Mouse (Mus musculus): ENCODE results near the gene Mettl8. TPM values are rescaled to one million over a fixed set of nuclear protein-coding genes. Genes with fewer than 3 reads are reported as not detected.

Gene Mettl8
- polyA plus RNA-seq, 1 experiment from 2014 or later, result 15.4 TPM

- H3K4me1 ChIP-seq (replicated peaks; ENCODE audit: control insufficient read depth, insufficient read depth, low read length), result no peaks in the 10 kb centered on the region
- WGBS, result 64% methylated on average over 7 of the region's 7 CpGs
- H3K9ac ChIP-seq (ENCODE audit: low read length), result no peak overlapping the region
- H3K27ac ChIP-seq (ENCODE audit: low read length), result no peak overlapping the region
- H3K4me3 ChIP-seq (ENCODE audit: low read length), result no peak overlapping the region
- no peaks in the 10 kb centered on the region for H3K27me3 ChIP-seq (ENCODE audit: control insufficient read depth, insufficient read depth, low read depth, low read length)
- H3K9me3 ChIP-seq (ENCODE audit: control insufficient read depth, low read length), result no peaks in the 10 kb centered on the region
- H3K4me2 ChIP-seq (ENCODE audit: low read depth, low read length), result no peak overlapping the region
- no peak for ATAC-seq (ENCODE audit: low read depth)
- H3K36me3 ChIP-seq (ENCODE audit: control insufficient read depth, insufficient read depth, low read length), result no peaks in the 10 kb centered on the region
Measured at GRCm38 (mm10) chr2:70959337-70959736, 96.0 kb downstream of the Mettl8 start.

DNA sequence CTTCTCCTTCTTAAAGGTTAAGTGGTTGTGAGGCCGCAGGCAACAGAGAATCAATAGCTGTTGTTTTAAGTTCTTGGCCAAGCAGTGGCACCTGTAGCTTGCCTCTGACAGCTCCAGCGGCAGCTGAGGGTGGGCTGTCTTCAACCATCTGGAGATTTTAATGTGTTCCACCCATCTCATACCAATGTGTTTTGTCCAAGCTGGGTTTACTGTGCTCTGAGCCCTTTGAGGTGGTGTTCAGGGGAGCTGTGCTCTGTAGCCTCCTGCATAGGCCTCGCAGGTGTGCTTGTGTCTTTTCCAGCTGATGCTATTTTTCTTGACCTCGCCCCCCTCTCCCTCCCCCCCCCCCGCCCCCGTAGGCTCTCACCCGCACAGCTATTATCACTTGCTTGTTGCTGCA is 96.8 kb downstream of the Mettl8 start:
- Histone ChIP-seq H3K9me3 (ENCODE audit: control insufficient read depth, low read length) (no peaks in the 10 kb centered on the region), H3K27ac (ENCODE audit: low read length) (no peak overlapping the region), H3K9ac (ENCODE audit: low read length) (no peak overlapping the region), H3K27me3 (ENCODE audit: control insufficient read depth, insufficient read depth, low read depth, low read length) (no peaks in the 10 kb centered on the region), H3K4me1 (replicated peaks; ENCODE audit: control insufficient read depth, insufficient read depth, low read length) (no peaks in the 10 kb centered on the region), H3K4me2 (ENCODE audit: low read depth, low read length) (no peak overlapping the region), H3K4me3 (ENCODE audit: low read length) (no peak overlapping the region), H3K36me3 (ENCODE audit: control insufficient read depth, insufficient read depth, low read length) (no peaks in the 10 kb centered on the region)
- 75% methylated on average over 6 of the region's 7 CpGs for WGBS
- no peak for ATAC-seq (ENCODE audit: low read depth)

DNA sequence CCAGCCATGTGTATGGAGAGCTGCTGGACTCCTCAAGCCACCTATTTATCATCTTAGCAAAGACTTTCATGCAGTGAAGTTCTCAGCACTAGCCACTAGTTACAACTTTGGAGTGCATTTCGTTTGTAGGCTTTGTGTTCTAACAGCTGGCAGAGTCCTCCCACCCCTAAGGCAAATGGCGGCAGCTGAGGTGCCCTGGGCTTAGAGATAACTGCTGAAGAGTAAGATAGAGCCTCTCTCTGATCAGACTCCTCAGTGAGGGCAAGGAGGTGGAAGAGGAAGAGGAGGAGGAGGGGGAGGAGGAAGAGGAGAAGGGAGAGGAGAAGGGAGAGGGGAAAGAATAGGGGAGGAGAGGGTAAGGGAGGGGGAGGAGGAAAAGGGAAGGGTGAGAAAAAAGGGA is 101.8 kb downstream of the Mettl8 start:
- WGBS, result 49% methylated on average over 2 of the region's 2 CpGs
- H3K27me3 ChIP-seq (ENCODE audit: control insufficient read depth, insufficient read depth, low read depth, low read length), result no peaks in the 10 kb centered on the region
- no peak overlapping the region for H3K27ac ChIP-seq (ENCODE audit: low read length)
- H3K4me3 ChIP-seq (ENCODE audit: low read length), result no peak overlapping the region
- H3K4me1 ChIP-seq (replicated peaks; ENCODE audit: control insufficient read depth, insufficient read depth, low read length), result no peaks in the 10 kb centered on the region
- H3K4me2 ChIP-seq (ENCODE audit: low read depth, low read length), result no peak overlapping the region
- no peak for ATAC-seq (ENCODE audit: low read depth)
- H3K36me3 ChIP-seq (ENCODE audit: control insufficient read depth, insufficient read depth, low read length), result no peaks in the 10 kb centered on the region
- no peaks in the 10 kb centered on the region for H3K9me3 ChIP-seq (ENCODE audit: control insufficient read depth, low read length)
- H3K9ac ChIP-seq (ENCODE audit: low read length), result no peak overlapping the region

GRCm38 (mm10) chr2:70951944-70952343 is 103.4 kb downstream of the Mettl8 start:
- H3K4me2 ChIP-seq (ENCODE audit: low read depth, low read length), result no peak overlapping the region
- no peaks in the 10 kb centered on the region for H3K9me3 ChIP-seq (ENCODE audit: control insufficient read depth, low read length)
- WGBS, result 82% methylated on average over 2 of the region's 2 CpGs
- no peaks in the 10 kb centered on the region for H3K27me3 ChIP-seq (ENCODE audit: control insufficient read depth, insufficient read depth, low read depth, low read length)
- no peaks in the 10 kb centered on the region for H3K36me3 ChIP-seq (ENCODE audit: control insufficient read depth, insufficient read depth, low read length)
- no peak overlapping the region for H3K27ac ChIP-seq (ENCODE audit: low read length)
- no peak overlapping the region for H3K4me3 ChIP-seq (ENCODE audit: low read length)
- no peak overlapping the region for H3K9ac ChIP-seq (ENCODE audit: low read length)
- no peak for ATAC-seq (ENCODE audit: low read depth)
- H3K4me1 ChIP-seq (replicated peaks; ENCODE audit: control insufficient read depth, insufficient read depth, low read length), result no peaks in the 10 kb centered on the region

GRCm38 (mm10) chr2:70944511-70945305 is 110.7 kb downstream of the Mettl8 start:
- WGBS, result 74% methylated on average over 8 of the region's 8 CpGs

DNA sequence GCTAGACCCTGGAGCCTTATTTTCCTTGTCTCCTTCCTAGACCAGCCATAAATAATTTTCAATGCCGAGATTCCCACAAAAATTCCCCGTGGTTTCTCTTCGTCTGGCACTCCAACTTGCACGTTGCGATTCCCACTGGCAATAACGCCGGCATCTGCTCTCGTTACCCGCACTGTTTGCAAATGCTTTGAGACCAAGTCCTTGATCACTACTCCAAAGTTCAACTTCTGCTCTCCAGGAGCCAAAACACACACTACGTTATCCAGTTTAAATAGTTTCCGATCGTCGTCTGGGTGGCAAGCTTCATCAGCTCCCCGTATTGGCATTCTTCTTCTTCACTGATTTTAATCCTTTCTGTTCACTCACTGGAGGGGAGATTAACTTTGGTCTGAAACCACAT is 114.6 kb downstream of the Mettl8 start:
- H3K4me1 ChIP-seq (replicated peaks; ENCODE audit: control insufficient read depth, insufficient read depth, low read length), result peaks cover 10% of the 10 kb centered on the region
- H3K4me2 ChIP-seq (ENCODE audit: low read depth, low read length), result peak overlapping the region; percentile 27
- H3K27ac ChIP-seq (ENCODE audit: low read length), result no peak overlapping the region
- ATAC-seq (ENCODE audit: low read depth), result no peak; the same call in 1 of the 2 replicates
- H3K4me3 ChIP-seq (ENCODE audit: low read length), result no peak overlapping the region
- H3K27me3 ChIP-seq (ENCODE audit: control insufficient read depth, insufficient read depth, low read depth, low read length), result no peaks in the 10 kb centered on the region
- H3K9ac ChIP-seq (ENCODE audit: low read length), result no peak overlapping the region
- WGBS, result 60% methylated on average over 14 of the region's 14 CpGs
- no peaks in the 10 kb centered on the region for H3K9me3 ChIP-seq (ENCODE audit: control insufficient read depth, low read length)
- H3K36me3 ChIP-seq (ENCODE audit: control insufficient read depth, insufficient read depth, low read length), result no peaks in the 10 kb centered on the region

More at GRCm38 (mm10) chr2:70944511-70945305, 110.7 kb downstream of the Mettl8 start:
- Histone ChIP-seq H3K9ac (ENCODE audit: low read length) (no peak overlapping the region), H3K9me3 (ENCODE audit: control insufficient read depth, low read length) (no peaks in the 10 kb centered on the region), H3K27me3 (ENCODE audit: control insufficient read depth, insufficient read depth, low read depth, low read length) (no peaks in the 10 kb centered on the region), H3K36me3 (ENCODE audit: control insufficient read depth, insufficient read depth, low read length) (no peaks in the 10 kb centered on the region), H3K27ac (ENCODE audit: low read length) (no peak overlapping the region), H3K4me3 (ENCODE audit: low read length) (no peak overlapping the region), H3K4me1 (replicated peaks; ENCODE audit: control insufficient read depth, insufficient read depth, low read length) (peaks cover 7% of the 10 kb centered on the region), H3K4me2 (ENCODE audit: low read depth, low read length) (no peak overlapping the region)
- no peak for ATAC-seq (ENCODE audit: low read depth)

DNA sequence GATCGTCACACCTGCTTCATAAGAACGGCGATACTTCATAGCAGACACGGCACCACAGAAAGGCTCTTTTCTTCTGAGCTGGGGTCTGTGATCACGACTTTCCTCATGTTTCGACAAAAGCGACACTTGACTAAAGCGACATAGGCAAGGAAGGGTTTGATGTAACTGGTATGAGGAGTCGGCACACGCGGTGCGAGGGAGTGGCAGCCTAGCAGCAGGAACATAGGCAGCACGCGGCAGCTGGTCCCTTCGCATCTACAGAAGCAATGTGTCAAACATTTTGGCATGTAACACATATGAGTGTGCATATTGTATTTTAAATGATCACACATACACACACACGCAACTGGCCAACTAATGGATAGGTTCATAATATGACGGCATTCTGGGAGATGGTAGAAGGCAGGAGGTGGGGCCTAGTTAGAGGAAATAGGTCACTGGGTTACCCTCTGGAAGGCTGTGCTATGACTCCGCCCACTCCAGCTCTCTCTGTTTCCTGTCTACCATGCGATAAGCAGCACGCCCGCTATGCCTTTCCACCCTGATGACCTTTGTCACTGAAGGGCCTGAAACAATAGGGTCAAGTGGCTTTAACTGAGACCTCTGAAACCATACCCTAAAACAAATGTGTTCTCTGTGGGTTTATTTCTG is 116.4 kb downstream of the Mettl8 start:
- ATAC-seq (ENCODE audit: low read depth), result no peak
- WGBS, result 72% methylated on average over 21 of the region's 21 CpGs

GRCm38 (mm10) chr2:70934772-70935171 is 120.6 kb downstream of the Mettl8 start:
- H3K9ac ChIP-seq (ENCODE audit: low read length), result no peak overlapping the region
- H3K4me3 ChIP-seq (ENCODE audit: low read length), result no peak overlapping the region
- 63% methylated on average over 8 of the region's 8 CpGs for WGBS
- no peaks in the 10 kb centered on the region for H3K27me3 ChIP-seq (ENCODE audit: control insufficient read depth, insufficient read depth, low read depth, low read length)
- H3K36me3 ChIP-seq (ENCODE audit: control insufficient read depth, insufficient read depth, low read length), result no peaks in the 10 kb centered on the region
- H3K9me3 ChIP-seq (ENCODE audit: control insufficient read depth, low read length), result no peaks in the 10 kb centered on the region
- ATAC-seq (ENCODE audit: low read depth), result no peak
- H3K4me1 ChIP-seq (replicated peaks; ENCODE audit: control insufficient read depth, insufficient read depth, low read length), result 0 out of 2 replicates have a peak, but pooled peaks cover 3% of the 10 kb centered on the region
- no peak overlapping the region for H3K4me2 ChIP-seq (ENCODE audit: low read depth, low read length)
- H3K27ac ChIP-seq (ENCODE audit: low read length), result no peak overlapping the region

More for the DNA sequence above, 116.4 kb downstream of the Mettl8 start:
- no peaks in the 10 kb centered on the region for H3K9me3 ChIP-seq (ENCODE audit: control insufficient read depth, low read length)
- H3K4me3 ChIP-seq (ENCODE audit: low read length), result no peak overlapping the region
- H3K4me2 ChIP-seq (ENCODE audit: low read depth, low read length), result no peak overlapping the region
- H3K27ac ChIP-seq (ENCODE audit: low read length), result no peak overlapping the region
- no peak overlapping the region for H3K9ac ChIP-seq (ENCODE audit: low read length)
- no peaks in the 10 kb centered on the region for H3K36me3 ChIP-seq (ENCODE audit: control insufficient read depth, insufficient read depth, low read length)
- H3K27me3 ChIP-seq (ENCODE audit: control insufficient read depth, insufficient read depth, low read depth, low read length), result no peaks in the 10 kb centered on the region
- peaks cover 10% of the 10 kb centered on the region for H3K4me1 ChIP-seq (replicated peaks; ENCODE audit: control insufficient read depth, insufficient read depth, low read length)

- Histone ChIP-seq H3K4me2 (ENCODE audit: low read depth, low read length) (no peak overlapping the region), H3K9me3 (ENCODE audit: control insufficient read depth, low read length) (no peaks in the 10 kb centered on the region), H3K4me3 (ENCODE audit: low read length) (no peak overlapping the region), H3K4me1 (replicated peaks; ENCODE audit: control insufficient read depth, insufficient read depth, low read length) (no peaks in the 10 kb centered on the region), H3K36me3 (ENCODE audit: control insufficient read depth, insufficient read depth, low read length) (no peaks in the 10 kb centered on the region), H3K9ac (ENCODE audit: low read length) (no peak overlapping the region), H3K27me3 (ENCODE audit: control insufficient read depth, insufficient read depth, low read depth, low read length) (no peaks in the 10 kb centered on the region), H3K27ac (ENCODE audit: low read length) (no peak overlapping the region)
- WGBS, result 91% methylated on average over 1 of the region's 1 CpGs
- ATAC-seq (ENCODE audit: low read depth), result no peak
Measured at GRCm38 (mm10) chr2:70933516-70933915, 121.9 kb downstream of the Mettl8 start.
